Mouse (Mus musculus): Measurements from ENCODE around the gene Cadps. TPM values are rescaled to one million over a fixed set of nuclear protein-coding genes. Genes with fewer than 3 reads are reported as not detected.

Cadps gene
- total RNA-seq, 2 experiments from 2014 or later = 10.9 to 17.7 TPM

GRCm38 (mm10) chr14:12730979-12731378 lies 91.9 kb downstream of the Cadps start:
- no peak for DNase-seq

- no peak for DNase-seq
Observed at GRCm38 (mm10) chr14:12722452-12723194, 100.3 kb downstream of the Cadps start.

- DNase-seq = no peak
Observed at GRCm38 (mm10) chr14:12718766-12719165, 104.1 kb downstream of the Cadps start.

- no peak for DNase-seq
Observed at GRCm38 (mm10) chr14:12715906-12716659, 106.8 kb downstream of the Cadps start.

- no peak for DNase-seq
Observed at GRCm38 (mm10) chr14:12707395-12707794, 115.5 kb downstream of the Cadps start.

- peak; percentile 3 for DNase-seq
Observed at GRCm38 (mm10) chr14:12704461-12704860, 118.4 kb downstream of the Cadps start.

GRCm38 (mm10) chr14:12690201-12690600 lies 132.7 kb downstream of the Cadps start:
- no peak for DNase-seq

GRCm38 (mm10) chr14:12685015-12685414 lies 137.9 kb downstream of the Cadps start:
- DNase-seq = no peak

GRCm38 (mm10) chr14:12680819-12681638 lies 141.8 kb downstream of the Cadps start:
- DNase-seq = no peak

GRCm38 (mm10) chr14:12661430-12661829 lies 161.4 kb downstream of the Cadps start:
- no peak for DNase-seq

- DNase-seq = no peak
Observed at GRCm38 (mm10) chr14:12657351-12657750, 165.5 kb downstream of the Cadps start.

- no peak for DNase-seq
Observed at GRCm38 (mm10) chr14:12642868-12643512, 179.9 kb downstream of the Cadps start.

GRCm38 (mm10) chr14:12638762-12639161 lies 184.1 kb downstream of the Cadps start:
- no peak for DNase-seq

- no peak for DNase-seq
Observed at GRCm38 (mm10) chr14:12637121-12637754, 185.6 kb downstream of the Cadps start.

- peak; percentile 33 for DNase-seq
Observed at GRCm38 (mm10) chr14:12624256-12625130, 198.4 kb downstream of the Cadps start.

- no peak for DNase-seq
Observed at GRCm38 (mm10) chr14:12607025-12607424, 215.9 kb downstream of the Cadps start.

- DNase-seq = no peak
Observed at GRCm38 (mm10) chr14:12606202-12606601, 216.7 kb downstream of the Cadps start.

- DNase-seq = no peak
Observed at GRCm38 (mm10) chr14:12602080-12602479, 220.8 kb downstream of the Cadps start.

GRCm38 (mm10) chr14:12595326-12595725 lies 227.6 kb downstream of the Cadps start:
- no peak for DNase-seq

GRCm38 (mm10) chr14:12592472-12593075 lies 230.3 kb downstream of the Cadps start:
- no peak for DNase-seq
